Mouse (Mus musculus): ENCODE measurements around the gene Evpl. TPM values are rescaled to one million over a fixed set of nuclear protein-coding genes. Genes with fewer than 3 reads are reported as not detected.

The Evpl gene
- polyA plus RNA-seq, 1 experiment from 2014 or later, result 4.1 TPM

DNA sequence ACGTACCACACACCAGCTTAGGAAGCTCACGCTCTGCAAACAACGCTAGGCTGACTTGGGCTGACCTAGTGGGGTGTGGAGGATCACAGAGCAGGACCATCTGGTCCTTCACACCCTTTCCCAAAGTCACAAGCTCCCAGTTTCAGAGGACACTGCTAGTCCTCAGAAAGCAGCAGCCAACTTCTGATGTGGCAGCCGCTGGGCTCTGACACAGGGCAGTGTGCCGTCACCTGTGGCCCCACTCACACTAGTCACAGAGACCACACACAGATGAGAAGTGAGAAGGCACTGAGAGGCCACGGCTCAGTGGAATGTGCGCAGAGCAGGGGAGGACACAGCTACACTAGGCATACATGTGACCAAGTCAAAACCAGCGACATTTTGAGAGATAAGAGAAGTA, 13.0 kb upstream of the Evpl start:
- WGBS, result 73% methylated on average over 8 of the region's 8 CpGs
- ATAC-seq (replicated peaks; ENCODE audit: low FRiP score, low read depth) (no peak), DNase-seq (ENCODE audit: low spot score) (no peak)
- no peak overlapping the region for H3K27ac ChIP-seq
- H3K4me1 ChIP-seq (replicated peaks; ENCODE audit: insufficient read depth, low read length), result peaks cover 6% of the 10 kb centered on the region; the same call in 1 of the 2 replicates
- H3K9ac ChIP-seq (ENCODE audit: low read depth, low read length), result no peak overlapping the region
- no peak overlapping the region for H3K4me2 ChIP-seq (ENCODE audit: low read length)
- TF ChIP-seq CTCF (IDR thresholded peaks at IDR 0.05; ENCODE audit: low read depth), result no peak
- H3K4me3 ChIP-seq (replicated peaks; ENCODE audit: low read depth, low read length), result no peak overlapping the region
- no peaks in the 10 kb centered on the region for H3K9me3 ChIP-seq (replicated peaks; ENCODE audit: low read length)
- no peaks in the 10 kb centered on the region for H3K27me3 ChIP-seq (ENCODE audit: insufficient read depth, low read length)
- peaks cover 82% of the 10 kb centered on the region for H3K36me3 ChIP-seq (ENCODE audit: insufficient read depth, low read length)

DNA sequence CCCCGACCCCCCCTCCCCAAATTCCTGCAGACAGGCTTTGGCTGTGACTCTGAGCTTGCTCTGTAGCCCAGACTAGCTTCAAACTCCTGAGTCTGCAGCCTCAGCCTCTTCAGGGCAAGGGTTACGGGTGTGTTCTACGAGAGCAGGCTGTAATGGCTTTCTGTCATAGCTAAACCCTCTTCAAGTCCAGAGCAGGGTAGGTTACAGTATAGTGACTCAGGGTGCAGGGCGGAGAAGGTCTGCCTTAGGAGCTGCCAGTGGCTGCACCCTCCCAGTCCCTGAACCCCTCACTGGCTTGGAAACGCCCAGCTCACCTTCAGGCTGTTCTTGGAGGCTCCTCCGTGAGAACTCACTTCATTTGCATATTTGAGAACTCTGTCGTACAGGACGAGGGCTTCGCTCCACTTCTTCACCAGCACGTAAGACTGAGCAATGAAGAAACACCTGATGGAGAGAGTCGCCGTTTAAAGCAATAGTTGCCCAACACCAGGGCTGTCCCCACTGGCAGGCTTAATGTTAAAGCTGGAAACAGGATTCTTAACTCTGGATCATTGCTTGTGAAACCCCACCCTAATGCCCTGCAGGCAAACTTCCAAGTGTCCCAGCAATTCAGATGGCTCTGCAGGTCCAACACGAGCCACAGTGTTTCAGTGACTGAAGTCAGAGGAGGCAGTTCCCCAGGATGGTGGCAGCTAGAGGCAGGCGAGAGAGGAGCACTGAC, 9.8 kb upstream of the Evpl start:
- TF ChIP-seq CTCF (IDR thresholded peaks at IDR 0.05; ENCODE audit: low read depth), result no peak
- 67% methylated on average over 14 of the region's 14 CpGs for WGBS
- H3K4me1 ChIP-seq (replicated peaks; ENCODE audit: insufficient read depth, low read length), result no peaks in the 10 kb centered on the region
- no peak for DNase-seq (ENCODE audit: low spot score)
- H3K27me3 ChIP-seq (ENCODE audit: insufficient read depth, low read length), result no peaks in the 10 kb centered on the region
- no peak for ATAC-seq (replicated peaks; ENCODE audit: low FRiP score, low read depth)
- no peak overlapping the region for H3K27ac ChIP-seq
- no peak overlapping the region for H3K4me3 ChIP-seq (replicated peaks; ENCODE audit: low read depth, low read length)
- no peak overlapping the region for H3K4me2 ChIP-seq (ENCODE audit: low read length)
- no peak overlapping the region for H3K9ac ChIP-seq (ENCODE audit: low read depth, low read length)
- H3K9me3 ChIP-seq (replicated peaks; ENCODE audit: low read length), result no peaks in the 10 kb centered on the region
- H3K36me3 ChIP-seq (ENCODE audit: insufficient read depth, low read length), result peaks cover 81% of the 10 kb centered on the region

DNA sequence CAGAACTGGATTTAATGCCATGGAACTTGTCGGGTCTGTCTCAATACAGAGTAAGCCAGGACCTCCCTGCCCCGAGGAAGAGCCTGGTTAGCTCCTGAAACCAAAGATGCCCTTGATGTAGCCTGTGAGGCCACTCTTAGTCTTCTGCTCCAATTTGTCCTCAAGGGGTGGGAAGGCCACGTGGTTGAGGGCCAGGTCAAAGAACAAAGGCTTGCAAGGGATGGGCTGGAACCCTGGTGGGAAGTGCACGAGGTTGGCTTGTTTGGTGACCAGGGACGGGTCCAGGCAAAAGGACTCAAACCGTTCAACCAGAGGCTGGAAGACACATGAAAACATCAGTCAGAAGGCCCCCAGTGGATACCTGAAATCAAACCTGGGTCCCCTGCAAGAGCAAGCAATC, 7.7 kb upstream of the Evpl start:
- Histone ChIP-seq H3K4me1 (replicated peaks; ENCODE audit: insufficient read depth, low read length) (peaks cover 11% of the 10 kb centered on the region; the same call in 1 of the 2 replicates), H3K9me3 (replicated peaks; ENCODE audit: low read length) (no peaks in the 10 kb centered on the region), H3K4me2 (ENCODE audit: low read length) (no peak overlapping the region), H3K36me3 (ENCODE audit: insufficient read depth, low read length) (peaks cover 61% of the 10 kb centered on the region), H3K9ac (ENCODE audit: low read depth, low read length) (no peak overlapping the region), H3K27ac (no peak overlapping the region), H3K27me3 (ENCODE audit: insufficient read depth, low read length) (no peaks in the 10 kb centered on the region), H3K4me3 (replicated peaks; ENCODE audit: low read depth, low read length) (no peak overlapping the region)
- WGBS, result 71% methylated on average over 6 of the region's 6 CpGs
- DNase-seq (ENCODE audit: low spot score) (no peak), ATAC-seq (replicated peaks; ENCODE audit: low FRiP score, low read depth) (no peak)
- TF ChIP-seq CTCF (IDR thresholded peaks at IDR 0.05; ENCODE audit: low read depth), result no peak

DNA sequence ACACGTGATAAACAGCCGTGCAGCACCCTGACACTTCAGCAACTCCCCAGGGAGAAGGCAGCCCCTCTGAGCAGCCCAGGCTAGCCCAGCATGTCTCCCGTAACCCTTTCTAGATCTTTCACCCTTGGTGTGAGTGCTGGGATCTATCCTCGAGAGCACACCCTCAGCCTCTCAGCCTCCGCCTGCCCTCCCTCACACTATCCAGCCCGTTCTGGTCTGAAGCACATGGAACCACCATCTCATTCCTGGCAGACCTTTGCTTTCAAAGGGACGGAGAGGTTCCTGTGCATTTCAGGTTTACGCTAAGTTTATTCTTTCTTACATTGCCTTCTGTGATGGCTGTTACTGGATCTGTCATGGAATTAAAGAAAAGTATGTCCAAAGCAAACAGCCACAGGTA, 6.7 kb upstream of the Evpl start:
- H3K27ac ChIP-seq, result 0 out of 2 replicates have a peak overlapping the region, but pooled peaks have one; percentile 10
- peaks cover 51% of the 10 kb centered on the region for H3K36me3 ChIP-seq (ENCODE audit: insufficient read depth, low read length)
- 54% methylated on average over 8 of the region's 8 CpGs for WGBS
- no peak for TF ChIP-seq CTCF (IDR thresholded peaks at IDR 0.05; ENCODE audit: low read depth)
- peaks cover 13% of the 10 kb centered on the region; the same call in 1 of the 2 replicates for H3K4me1 ChIP-seq (replicated peaks; ENCODE audit: insufficient read depth, low read length)
- no peak overlapping the region for H3K4me2 ChIP-seq (ENCODE audit: low read length)
- H3K4me3 ChIP-seq (replicated peaks; ENCODE audit: low read depth, low read length), result no peak overlapping the region
- ATAC-seq (replicated peaks; ENCODE audit: low FRiP score, low read depth), result peak; percentile 48; the same call in 1 of the 2 replicates
- H3K27me3 ChIP-seq (ENCODE audit: insufficient read depth, low read length), result no peaks in the 10 kb centered on the region
- no peak overlapping the region for H3K9ac ChIP-seq (ENCODE audit: low read depth, low read length)
- H3K9me3 ChIP-seq (replicated peaks; ENCODE audit: low read length), result no peaks in the 10 kb centered on the region
- no peak for DNase-seq (ENCODE audit: low spot score)

DNA sequence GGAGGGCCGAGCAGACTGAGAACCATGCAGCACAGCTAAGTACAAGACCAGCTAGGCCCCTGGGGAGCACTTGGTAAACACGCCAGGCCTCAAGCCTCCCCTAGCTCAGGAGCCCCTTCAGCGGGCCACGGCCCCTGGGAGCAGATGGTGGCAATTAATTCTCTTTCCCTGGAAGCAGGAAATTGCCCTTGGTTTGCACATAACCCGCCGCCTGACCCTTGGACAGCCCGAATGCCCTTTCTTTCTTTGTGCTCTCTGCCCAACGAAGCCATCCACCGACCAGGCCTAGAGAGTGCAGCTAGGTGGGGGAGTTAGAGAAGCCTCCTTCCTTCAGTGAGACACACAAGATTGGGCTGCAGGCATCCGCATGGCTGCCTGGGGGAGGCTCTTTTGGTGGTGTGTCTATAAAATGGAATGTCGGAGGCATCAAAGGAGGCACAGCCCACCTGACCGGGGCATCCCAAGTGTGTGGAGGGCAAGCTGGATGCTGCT, 3.9 kb upstream of the Evpl start:
- Histone ChIP-seq H3K9ac (ENCODE audit: low read depth, low read length) (peak overlapping the region; percentile 23; the same call in 1 of the 2 replicates), H3K27ac (peak overlapping the region; percentile 87), H3K4me3 (replicated peaks; ENCODE audit: low read depth, low read length) (no peak overlapping the region), H3K27me3 (ENCODE audit: insufficient read depth, low read length) (no peaks in the 10 kb centered on the region), H3K9me3 (replicated peaks; ENCODE audit: low read length) (no peaks in the 10 kb centered on the region), H3K4me1 (replicated peaks; ENCODE audit: insufficient read depth, low read length) (peaks cover 22% of the 10 kb centered on the region; the same call in 1 of the 2 replicates), H3K36me3 (ENCODE audit: insufficient read depth, low read length) (peaks cover 24% of the 10 kb centered on the region), H3K4me2 (ENCODE audit: low read length) (no peak overlapping the region)
- ATAC-seq (replicated peaks; ENCODE audit: low FRiP score, low read depth) (peak; percentile 51; the same call in 1 of the 2 replicates), DNase-seq (ENCODE audit: low spot score) (peak; percentile 83)
- peak; percentile 20; the same call in 1 of the 2 replicates for TF ChIP-seq CTCF (IDR thresholded peaks at IDR 0.05; ENCODE audit: low read depth)
- 20% methylated on average over 12 of the region's 12 CpGs for WGBS

DNA sequence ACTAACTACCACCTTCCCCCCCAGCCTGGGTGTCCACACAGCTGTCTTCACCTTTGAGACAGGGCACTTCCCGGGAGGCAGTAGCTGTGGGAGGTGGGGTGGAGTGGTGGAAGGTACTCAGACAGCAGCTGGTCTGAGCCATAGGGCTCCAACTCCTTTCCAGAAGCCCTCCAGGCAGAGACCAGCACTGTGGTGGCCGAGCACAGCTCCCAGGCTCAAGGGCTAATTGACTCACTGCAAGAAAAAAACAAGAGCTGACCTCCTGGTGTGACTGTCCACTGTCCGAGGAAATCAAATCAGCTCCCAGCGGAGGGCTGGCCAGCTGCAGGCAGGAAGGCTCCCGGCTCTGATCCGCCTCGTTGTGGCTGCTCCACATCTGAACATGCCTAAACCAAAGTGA, 1.9 kb upstream of the Evpl start:
- Histone ChIP-seq H3K27me3 (ENCODE audit: insufficient read depth, low read length) (no peaks in the 10 kb centered on the region), H3K4me1 (replicated peaks; ENCODE audit: insufficient read depth, low read length) (peaks cover 22% of the 10 kb centered on the region; the same call in 1 of the 2 replicates), H3K9me3 (replicated peaks; ENCODE audit: low read length) (no peaks in the 10 kb centered on the region), H3K4me3 (replicated peaks; ENCODE audit: low read depth, low read length) (no peak overlapping the region), H3K9ac (ENCODE audit: low read depth, low read length) (0 out of 2 replicates have a peak overlapping the region, but pooled peaks have one; percentile 5), H3K27ac (0 out of 2 replicates have a peak overlapping the region, but pooled peaks have one; percentile 8), H3K36me3 (ENCODE audit: insufficient read depth, low read length) (peaks cover 5% of the 10 kb centered on the region; the same call in 1 of the 2 replicates), H3K4me2 (ENCODE audit: low read length) (no peak overlapping the region)
- ATAC-seq (replicated peaks; ENCODE audit: low FRiP score, low read depth) (no peak), DNase-seq (ENCODE audit: low spot score) (no peak)
- WGBS, result 24% methylated on average over 7 of the region's 7 CpGs
- TF ChIP-seq CTCF (IDR thresholded peaks at IDR 0.05; ENCODE audit: low read depth), result no peak

Measured in kidney, postnatal 0 days (tissue).